Mouse (Mus musculus): ENCODE measurements around the gene Olfr1013. TPM values are rescaled to one million over a fixed set of nuclear protein-coding genes. Genes with fewer than 3 reads are reported as not detected.

Olfr1013 gene
- polyA plus RNA-seq, 1 experiment from 2014 or later = not detected

DNA sequence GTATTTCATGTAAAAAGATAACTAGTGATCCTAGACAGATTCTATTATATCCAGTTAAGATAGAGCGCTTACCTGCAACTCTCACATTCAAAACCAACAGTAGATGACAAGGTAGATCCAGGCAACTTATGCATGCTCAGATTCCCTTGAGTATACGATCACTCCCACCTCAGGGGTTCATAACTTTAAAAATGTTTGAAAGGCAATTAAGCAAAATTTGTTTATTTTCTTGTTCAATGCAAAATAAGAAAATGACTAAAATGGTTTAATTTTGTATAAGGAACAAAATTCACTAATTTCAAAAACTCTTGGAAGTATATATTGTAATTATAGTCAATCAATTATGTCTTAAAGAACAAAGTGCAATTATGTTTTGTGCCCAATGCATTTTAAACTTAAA lies 35.5 kb downstream of the Olfr1013 start, which contains the start of gene Olfr1016:
TSS of gene Olfr1016 (minus strand) at position 101 of the 400 bp plus-strand sequence.
- H3K36me3 ChIP-seq (replicated peaks; ENCODE audit: insufficient read depth, low read length) = no peaks in the 10 kb centered on the region
- H3K4me3 ChIP-seq (ENCODE audit: low read depth, low read length) = no peak within 1 kb of the TSS
- WGBS (ENCODE audit: insufficient replicate concordance) = 82% methylated on average over 2 of the region's 2 CpGs
- TF ChIP-seq EP300 (IDR thresholded peaks at IDR 0.05; ENCODE audit: low read depth) (no peak), CTCF (IDR thresholded peaks at IDR 0.05; ENCODE audit: low read depth) (no peak)
- H3K4me2 ChIP-seq (ENCODE audit: low read depth, low read length) = no peak within 1 kb of the TSS
- ATAC-seq = no peak
- no peaks in the 10 kb centered on the region for H3K9me3 ChIP-seq (ENCODE audit: low read length)
- no peak for DNase-seq
- no peak within 1 kb of the TSS for H3K27ac ChIP-seq (ENCODE audit: low read depth)
- H3K27me3 ChIP-seq (ENCODE audit: insufficient read depth, low read length) = no peaks in the 10 kb centered on the region
- no peak within 1 kb of the TSS for H3K9ac ChIP-seq (replicated peaks)
- no peaks in the 10 kb centered on the region for H3K4me1 ChIP-seq (ENCODE audit: insufficient read depth)

DNA sequence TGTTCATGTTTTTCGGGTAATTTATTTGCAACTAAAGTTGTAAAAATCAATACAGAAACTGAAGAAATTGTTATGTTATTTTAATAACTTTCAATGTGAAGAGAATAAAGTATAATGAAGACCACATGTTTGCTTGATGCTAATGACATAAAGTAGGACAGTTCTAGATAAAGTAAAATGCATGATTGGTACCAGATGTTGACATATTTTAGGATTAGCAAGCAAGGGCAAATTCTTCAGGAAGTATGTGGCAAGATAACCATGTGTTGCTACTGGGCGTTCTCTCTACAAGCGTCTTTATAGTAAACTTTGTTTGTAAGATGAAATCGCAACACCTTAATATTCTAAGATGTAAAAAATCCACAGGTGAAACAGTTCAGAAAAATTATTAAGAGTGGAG lies 37.6 kb downstream of the Olfr1013 start:
- no peaks in the 10 kb centered on the region for H3K9me3 ChIP-seq (ENCODE audit: low read length)
- 71% methylated on average over 4 of the region's 4 CpGs for WGBS (ENCODE audit: insufficient replicate concordance)

DNA sequence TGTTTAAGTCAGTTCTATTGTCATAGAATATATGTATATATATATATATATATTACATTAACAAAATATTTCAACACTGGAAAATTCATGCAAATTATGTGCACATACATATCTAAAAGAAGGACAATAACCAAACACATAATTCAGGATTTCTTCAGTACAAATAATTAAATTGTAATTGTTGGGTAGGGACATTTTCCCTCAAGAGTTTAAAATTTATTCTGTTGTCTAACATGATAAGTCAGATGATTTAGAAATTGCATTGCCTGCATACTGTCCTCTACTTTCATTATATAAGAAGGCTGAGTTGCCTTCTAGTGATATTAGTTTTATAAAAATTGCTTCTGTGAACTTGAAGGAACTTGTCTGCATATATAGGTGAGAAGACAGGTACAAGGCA lies 51.3 kb downstream of the Olfr1013 start, which contains the start of gene Olfr1018:
TSS of gene Olfr1018 (plus strand) at position 301 of the 400 bp plus-strand sequence.
- H3K4me2 ChIP-seq (ENCODE audit: low read depth, low read length) = no peak within 1 kb of the TSS
- no peak for TF ChIP-seq EP300 (IDR thresholded peaks at IDR 0.05; ENCODE audit: low read depth)
- no peak for TF ChIP-seq CTCF (IDR thresholded peaks at IDR 0.05; ENCODE audit: low read depth)
- no peak within 1 kb of the TSS for H3K9ac ChIP-seq (replicated peaks)
- no peaks in the 10 kb centered on the region for H3K9me3 ChIP-seq (ENCODE audit: low read length)
- H3K27ac ChIP-seq (ENCODE audit: low read depth) = no peak within 1 kb of the TSS
- H3K36me3 ChIP-seq (replicated peaks; ENCODE audit: insufficient read depth, low read length) = no peaks in the 10 kb centered on the region
- no peak within 1 kb of the TSS for H3K4me3 ChIP-seq (ENCODE audit: low read depth, low read length)
- no peaks in the 10 kb centered on the region for H3K27me3 ChIP-seq (ENCODE audit: insufficient read depth, low read length)
- no peaks in the 10 kb centered on the region for H3K4me1 ChIP-seq (ENCODE audit: insufficient read depth)
- DNase-seq (no peak), ATAC-seq (no peak)

More for the DNA sequence above, 37.6 kb downstream of the Olfr1013 start:
- DNase-seq (no peak), ATAC-seq (no peak)
- H3K4me2 ChIP-seq (ENCODE audit: low read depth, low read length) = no peak overlapping the region
- H3K27me3 ChIP-seq (ENCODE audit: insufficient read depth, low read length) = no peaks in the 10 kb centered on the region
- H3K9ac ChIP-seq (replicated peaks) = no peak overlapping the region
- H3K4me1 ChIP-seq (ENCODE audit: insufficient read depth) = no peaks in the 10 kb centered on the region
- no peak overlapping the region for H3K4me3 ChIP-seq (ENCODE audit: low read depth, low read length)
- no peak for TF ChIP-seq EP300 (IDR thresholded peaks at IDR 0.05; ENCODE audit: low read depth)
- no peak for TF ChIP-seq CTCF (IDR thresholded peaks at IDR 0.05; ENCODE audit: low read depth)
- no peak overlapping the region for H3K27ac ChIP-seq (ENCODE audit: low read depth)
- H3K36me3 ChIP-seq (replicated peaks; ENCODE audit: insufficient read depth, low read length) = no peaks in the 10 kb centered on the region

Other genes with a start within 250 kb of the Olfr1013 start
- not detected in 2 replicates for gene 4833423E24Rik, start 248.1 kb upstream of the Olfr1013 start, polyA plus RNA-seq (2015; fragmentation: Nextera tagmentation; extraction: Ambion mirVana)
- gene Olfr996, start 187.9 kb upstream of the Olfr1013 start, polyA plus RNA-seq (2015; fragmentation: Nextera tagmentation; extraction: Ambion mirVana) = not detected in 2 replicates
- not detected in 2 replicates for gene Olfr998, start 178.2 kb upstream of the Olfr1013 start, polyA plus RNA-seq (2015; fragmentation: Nextera tagmentation; extraction: Ambion mirVana)
- gene Olfr1000, start 155.2 kb upstream of the Olfr1013 start, polyA plus RNA-seq (2015; fragmentation: Nextera tagmentation; extraction: Ambion mirVana) = not detected in 2 replicates
- not detected in 2 replicates for gene Olfr1002, start 116.4 kb upstream of the Olfr1013 start, polyA plus RNA-seq (2015; fragmentation: Nextera tagmentation; extraction: Ambion mirVana)
- gene Olfr154, start 102.6 kb upstream of the Olfr1013 start, polyA plus RNA-seq (2015; fragmentation: Nextera tagmentation; extraction: Ambion mirVana) = not detected in 2 replicates
- gene Olfr1006, start 88.3 kb upstream of the Olfr1013 start, polyA plus RNA-seq (2015; fragmentation: Nextera tagmentation; extraction: Ambion mirVana) = not detected in 2 replicates
- not detected in 2 replicates for gene Olfr1008, start 77.7 kb upstream of the Olfr1013 start, polyA plus RNA-seq (2015; fragmentation: Nextera tagmentation; extraction: Ambion mirVana)
- not detected in 2 replicates for gene Olfr1009, start 51.7 kb upstream of the Olfr1013 start, polyA plus RNA-seq (2015; fragmentation: Nextera tagmentation; extraction: Ambion mirVana)
- gene Olfr1012, start 4.3 kb upstream of the Olfr1013 start, polyA plus RNA-seq (2015; fragmentation: Nextera tagmentation; extraction: Ambion mirVana) = not detected in 2 replicates
- not detected in 2 replicates for gene Olfr1014, start 5.6 kb downstream of the Olfr1013 start, polyA plus RNA-seq (2015; fragmentation: Nextera tagmentation; extraction: Ambion mirVana)
- not detected in 2 replicates for gene Olfr1015, start 14.9 kb downstream of the Olfr1013 start, polyA plus RNA-seq (2015; fragmentation: Nextera tagmentation; extraction: Ambion mirVana)
- gene Olfr1016, start 35.4 kb downstream of the Olfr1013 start, polyA plus RNA-seq (2015; fragmentation: Nextera tagmentation; extraction: Ambion mirVana) = not detected in 2 replicates
- gene Olfr1018, start 51.4 kb downstream of the Olfr1013 start, polyA plus RNA-seq (2015; fragmentation: Nextera tagmentation; extraction: Ambion mirVana) = not detected in 2 replicates
- not detected in 2 replicates for gene Olfr1019, start 78.4 kb downstream of the Olfr1013 start, polyA plus RNA-seq (2015; fragmentation: Nextera tagmentation; extraction: Ambion mirVana)
- not detected in 2 replicates for gene Olfr1020, start 79.9 kb downstream of the Olfr1013 start, polyA plus RNA-seq (2015; fragmentation: Nextera tagmentation; extraction: Ambion mirVana)
- gene Olfr1022, start 101.5 kb downstream of the Olfr1013 start, polyA plus RNA-seq (2015; fragmentation: Nextera tagmentation; extraction: Ambion mirVana) = not detected in 2 replicates
- gene Olfr1023, start 118.5 kb downstream of the Olfr1013 start, polyA plus RNA-seq (2015; fragmentation: Nextera tagmentation; extraction: Ambion mirVana) = not detected in 2 replicates
- not detected in 2 replicates for gene Olfr1024, start 138.0 kb downstream of the Olfr1013 start, polyA plus RNA-seq (2015; fragmentation: Nextera tagmentation; extraction: Ambion mirVana)
- gene Olfr1025-ps1, start 148.1 kb downstream of the Olfr1013 start, polyA plus RNA-seq (2015; fragmentation: Nextera tagmentation; extraction: Ambion mirVana) = not detected in 2 replicates
- gene Olfr1026, start 154.5 kb downstream of the Olfr1013 start, polyA plus RNA-seq (2015; fragmentation: Nextera tagmentation; extraction: Ambion mirVana) = not detected in 2 replicates
- not detected in 2 replicates for gene Olfr1028, start 183.3 kb downstream of the Olfr1013 start, polyA plus RNA-seq (2015; fragmentation: Nextera tagmentation; extraction: Ambion mirVana)
- not detected in 2 replicates for gene Olfr1029, start 206.8 kb downstream of the Olfr1013 start, polyA plus RNA-seq (2015; fragmentation: Nextera tagmentation; extraction: Ambion mirVana)
- gene Olfr1030, start 212.2 kb downstream of the Olfr1013 start, polyA plus RNA-seq (2015; fragmentation: Nextera tagmentation; extraction: Ambion mirVana) = not detected in 2 replicates
- not detected in 2 replicates for gene Olfr1031, start 223.2 kb downstream of the Olfr1013 start, polyA plus RNA-seq (2015; fragmentation: Nextera tagmentation; extraction: Ambion mirVana)
- gene Olfr1032, start 238.4 kb downstream of the Olfr1013 start, polyA plus RNA-seq (2015; fragmentation: Nextera tagmentation; extraction: Ambion mirVana) = not detected in 2 replicates